Mouse (Mus musculus): ENCODE measurements around the gene Zmynd8. TPM values are rescaled to one million over a fixed set of nuclear protein-coding genes. Genes with fewer than 3 reads are reported as not detected.

The Zmynd8 gene
- total and polyA plus RNA-seq, 2 experiments from 2014 or later, result 56.8 to 73.4 TPM

- no peaks in the 10 kb centered on the region for H3K9me3 ChIP-seq (ENCODE audit: low read length)
- no peak overlapping the region for H3K27ac ChIP-seq (ENCODE audit: low read depth, low read length)
- 19% methylated on average over 21 of the region's 21 CpGs for WGBS
- ATAC-seq (ENCODE audit: low FRiP score), result no peak
- H3K4me1 ChIP-seq (ENCODE audit: insufficient read depth, low read length), result no peaks in the 10 kb centered on the region
- H3K4me2 ChIP-seq (ENCODE audit: low read depth, low read length, poor library complexity, severe bottlenecking), result no peak overlapping the region
- H3K36me3 ChIP-seq (ENCODE audit: insufficient read depth, low read length), result no peaks in the 10 kb centered on the region
- H3K9ac ChIP-seq (replicated peaks; ENCODE audit: low read length, poor library complexity, severe bottlenecking), result no peak overlapping the region
- TF ChIP-seq CTCF (IDR thresholded peaks at IDR 0.05), result no peak
- no peak overlapping the region for H3K4me3 ChIP-seq (ENCODE audit: low read depth, low read length)
- no peak for DNase-seq (ENCODE audit: low spot score)
- H3K27me3 ChIP-seq (ENCODE audit: insufficient read depth, low read length), result no peaks in the 10 kb centered on the region
Observed at GRCm38 (mm10) chr2:165742210-165742786, 156.5 kb downstream of the Zmynd8 start.

GRCm38 (mm10) chr2:165741526-165742050 is 157.2 kb downstream of the Zmynd8 start:
- no peaks in the 10 kb centered on the region for H3K36me3 ChIP-seq (ENCODE audit: insufficient read depth, low read length)
- no peaks in the 10 kb centered on the region for H3K4me1 ChIP-seq (ENCODE audit: insufficient read depth, low read length)
- H3K27ac ChIP-seq (ENCODE audit: low read depth, low read length), result no peak overlapping the region
- ATAC-seq (ENCODE audit: low FRiP score), result no peak
- WGBS, result 15% methylated on average over 11 of the region's 11 CpGs
- H3K4me3 ChIP-seq (ENCODE audit: low read depth, low read length), result no peak overlapping the region
- no peak for DNase-seq (ENCODE audit: low spot score)
- TF ChIP-seq CTCF (IDR thresholded peaks at IDR 0.05), result no peak
- no peak overlapping the region for H3K9ac ChIP-seq (replicated peaks; ENCODE audit: low read length, poor library complexity, severe bottlenecking)
- no peaks in the 10 kb centered on the region for H3K9me3 ChIP-seq (ENCODE audit: low read length)
- no peaks in the 10 kb centered on the region for H3K27me3 ChIP-seq (ENCODE audit: insufficient read depth, low read length)
- no peak overlapping the region for H3K4me2 ChIP-seq (ENCODE audit: low read depth, low read length, poor library complexity, severe bottlenecking)

GRCm38 (mm10) chr2:165740982-165741381 is 157.8 kb downstream of the Zmynd8 start:
- 13% methylated on average over 9 of the region's 9 CpGs for WGBS
- DNase-seq (ENCODE audit: low spot score), result no peak

GRCm38 (mm10) chr2:165740381-165740780 is 158.4 kb downstream of the Zmynd8 start:
- no peaks in the 10 kb centered on the region for H3K4me1 ChIP-seq (ENCODE audit: insufficient read depth, low read length)
- WGBS, result 29% methylated on average over 5 of the region's 5 CpGs
- no peaks in the 10 kb centered on the region for H3K27me3 ChIP-seq (ENCODE audit: insufficient read depth, low read length)
- no peaks in the 10 kb centered on the region for H3K36me3 ChIP-seq (ENCODE audit: insufficient read depth, low read length)
- H3K9ac ChIP-seq (replicated peaks; ENCODE audit: low read length, poor library complexity, severe bottlenecking), result no peak overlapping the region
- no peak overlapping the region for H3K4me3 ChIP-seq (ENCODE audit: low read depth, low read length)
- no peak overlapping the region for H3K27ac ChIP-seq (ENCODE audit: low read depth, low read length)
- ATAC-seq (ENCODE audit: low FRiP score) (no peak), DNase-seq (ENCODE audit: low spot score) (no peak)
- no peak overlapping the region for H3K4me2 ChIP-seq (ENCODE audit: low read depth, low read length, poor library complexity, severe bottlenecking)
- no peak for TF ChIP-seq CTCF (IDR thresholded peaks at IDR 0.05)
- no peaks in the 10 kb centered on the region for H3K9me3 ChIP-seq (ENCODE audit: low read length)

More at GRCm38 (mm10) chr2:165740982-165741381, 157.8 kb downstream of the Zmynd8 start:
- Histone ChIP-seq H3K9me3 (ENCODE audit: low read length) (no peaks in the 10 kb centered on the region), H3K27me3 (ENCODE audit: insufficient read depth, low read length) (no peaks in the 10 kb centered on the region), H3K9ac (replicated peaks; ENCODE audit: low read length, poor library complexity, severe bottlenecking) (no peak overlapping the region), H3K36me3 (ENCODE audit: insufficient read depth, low read length) (no peaks in the 10 kb centered on the region), H3K27ac (ENCODE audit: low read depth, low read length) (no peak overlapping the region), H3K4me2 (ENCODE audit: low read depth, low read length, poor library complexity, severe bottlenecking) (no peak overlapping the region), H3K4me3 (ENCODE audit: low read depth, low read length) (no peak overlapping the region), H3K4me1 (ENCODE audit: insufficient read depth, low read length) (no peaks in the 10 kb centered on the region)
- ATAC-seq (ENCODE audit: low FRiP score), result no peak
- TF ChIP-seq CTCF (IDR thresholded peaks at IDR 0.05), result no peak

- DNase-seq (ENCODE audit: low spot score) (no peak), ATAC-seq (ENCODE audit: low FRiP score) (no peak)
- 81% methylated on average over 2 of the region's 2 CpGs for WGBS
- TF ChIP-seq CTCF (IDR thresholded peaks at IDR 0.05), result no peak
- Histone ChIP-seq H3K4me3 (ENCODE audit: low read depth, low read length) (no peak overlapping the region), H3K27me3 (ENCODE audit: insufficient read depth, low read length) (no peaks in the 10 kb centered on the region), H3K9me3 (ENCODE audit: low read length) (peaks cover 2% of the 10 kb centered on the region; the same call in 1 of the 2 replicates), H3K4me1 (ENCODE audit: insufficient read depth, low read length) (no peaks in the 10 kb centered on the region), H3K36me3 (ENCODE audit: insufficient read depth, low read length) (no peaks in the 10 kb centered on the region), H3K27ac (ENCODE audit: low read depth, low read length) (no peak overlapping the region), H3K9ac (replicated peaks; ENCODE audit: low read length, poor library complexity, severe bottlenecking) (no peak overlapping the region), H3K4me2 (ENCODE audit: low read depth, low read length, poor library complexity, severe bottlenecking) (no peak overlapping the region)
Observed at GRCm38 (mm10) chr2:165736297-165736696, 162.5 kb downstream of the Zmynd8 start.

Small RNAs within 50 kb of the gene (microRNA-seq; reads per million reads assigned to microRNA genes)
- gene Gm22692 (ENCODE audit: borderline number of aligned reads), result not detected

Other genes with a start within 250 kb of the Zmynd8 start
- 40.8 and 40.9 TPM in 2 replicates for gene Ncoa3, start 93.6 kb upstream of the Zmynd8 start, total RNA-seq (2014; rRNA removed)
- 12.6 and 14.9 TPM in 2 replicates for gene Ncoa3, start 93.6 kb upstream of the Zmynd8 start, polyA plus RNA-seq (2015; fragmentation: Nextera tagmentation; extraction: Ambion mirVana)